Mouse (Mus musculus) MEL (cell line): Measurements from ENCODE around the gene Lrit3.

ENCODE experiments used
- CHD2 ChIP-seq: IDR thresholded peaks from 2 replicates; pipeline ENCODE4 v1.6.1; 2011; ENCODE audit warnings: low read length, improper control_type of control experiment
- CTCF ChIP-seq, 3 experiments: IDR thresholded peaks in 2 of 3; conservative IDR thresholded peaks in 1 of 3; 2 replicates each; pipeline ENCODE4 v1.5.1; 2011 to 2012; ENCODE audit warnings: low read length in 3 of 3, low read depth in 2 of 3, mild to moderate bottlenecking in 2 of 3, improper control_type of control experiment in 1 of 3, inconsistent platforms in 1 of 3, mixed read lengths in 1 of 3, moderate library complexity in 1 of 3; ENCODE audit not compliant: control insufficient read depth in 1 of 3, insufficient read depth in 1 of 3, poor library complexity in 1 of 3, severe bottlenecking in 1 of 3
- EP300 ChIP-seq, 2 experiments: IDR thresholded peaks; 2 replicates each; pipeline ENCODE4 v1.6.1; 2011; ENCODE audit warnings: improper control_type of control experiment in 2 of 2, low read length in 2 of 2, low read depth in 1 of 2, mild to moderate bottlenecking in 1 of 2
- MEF2A ChIP-seq: IDR thresholded peaks from 2 replicates; pipeline ENCODE4 v1.6.1; 2014; ENCODE audit warnings: low read depth, mild to moderate bottlenecking, inconsistent platforms, low read length, improper control_type of control experiment; ENCODE audit not compliant: poor library complexity, insufficient replicate concordance, severe bottlenecking; ENCODE audit errors: extremely low read depth
- MYC ChIP-seq: IDR thresholded peaks from 2 replicates; pipeline ENCODE4 v1.6.1; 2011; ENCODE audit warnings: low read depth, mild to moderate bottlenecking, low read length, improper control_type of control experiment, moderate library complexity
- NRF1 ChIP-seq: IDR thresholded peaks from 2 replicates; pipeline ENCODE4 v1.6.1; 2014; ENCODE audit warnings: low read depth, mild to moderate bottlenecking, inconsistent platforms, low read length, improper control_type of control experiment, moderate library complexity; ENCODE audit not compliant: poor library complexity, insufficient read depth, severe bottlenecking
- POLR2A ChIP-seq, 2 experiments: IDR thresholded peaks; 2 replicates each; pipeline ENCODE4 v1.6.1; 2011 to 2012; ENCODE audit warnings: low read length in 2 of 2, mild to moderate bottlenecking in 2 of 2, control low read depth in 1 of 2, improper control_type of control experiment in 1 of 2, low read depth in 1 of 2, moderate library complexity in 1 of 2; ENCODE audit not compliant: control insufficient read depth in 1 of 2, insufficient read depth in 1 of 2, poor library complexity in 1 of 2
- POLR2AphosphoS5 ChIP-seq: IDR thresholded peaks from 2 replicates; pipeline ENCODE4 v1.6.1; 2012; ENCODE audit warnings: low read depth, borderline replicate concordance, mild to moderate bottlenecking, inconsistent platforms, low read length, moderate library complexity, mixed read lengths
- USF1 ChIP-seq: IDR thresholded peaks from 2 replicates; pipeline ENCODE4 v1.6.1; 2014; ENCODE audit warnings: low read depth, mild to moderate bottlenecking, inconsistent platforms, low read length, improper control_type of control experiment, moderate library complexity

GRCm38 (mm10) chr3:129836051-129836697 lies 32.3 kb upstream of the Lrit3 start:
- TF ChIP-seq POLR2AphosphoS5 (no peak), CTCF (IDR thresholded peaks at IDR 0.05 in 2 of 3, conservative IDR thresholded peaks at IDR 0.05 in 1 of 3; ENCODE audit: control insufficient read depth in 1 of 3, insufficient read depth in 1 of 3, low read depth in 2 of 3, low read length in 3 of 3, poor library complexity in 1 of 3, severe bottlenecking in 1 of 3) (no peak), MEF2A (no peak), NRF1 (no peak), CHD2 (no peak), USF1 (no peak), MYC (no peak), POLR2A (IDR thresholded peaks at IDR 0.05; ENCODE audit: control insufficient read depth in 1 of 2, insufficient read depth in 1 of 2, low read depth in 1 of 2, low read length in 2 of 2, poor library complexity in 1 of 2) (no peak), EP300 (IDR thresholded peaks at IDR 0.05; ENCODE audit: low read depth in 1 of 2, low read length in 2 of 2) (no peak)
